Mouse (Mus musculus): ENCODE data around the gene Btrc. TPM values are rescaled to one million over a fixed set of nuclear protein-coding genes. Genes with fewer than 3 reads are reported as not detected.

Btrc gene
- polyA plus RNA-seq (2021; fragmentation: Nextera tagmentation) = 68.5 and 68.9 TPM in 2 replicates
- long read RNA-seq, experiment 1, transcript Btrc-201 (15 exons, 2,978 nt) = major isoform, 33 of 151 reads
- long read RNA-seq, experiment 1, partial matches to known transcripts = 19 of 151 reads
- long read RNA-seq, experiment 1, other reads (novel, unspliced or antisense) = 93 of 151 reads
- long read RNA-seq, experiment 2, transcript Btrc-202 (14 exons, 2,064 nt) = minor isoform, 14 of 616 reads
- long read RNA-seq, experiment 2, transcript Btrc-201 (15 exons, 2,978 nt) = major isoform, 162 of 616 reads
- long read RNA-seq, experiment 2, partial matches to known transcripts = 19 of 616 reads
- long read RNA-seq, experiment 2, other reads (novel, unspliced or antisense) = 421 of 616 reads

GRCm38 (mm10) chr19:45363384-45363926 is at the start of gene Btrc:
Gene Btrc, plus strand, starts transcription at chr19:45363734.

GRCm38 (mm10) chr19:45560153-45560890 is 196.8 kb downstream of the Btrc start, which contains the start of the genes Poll and Gm17018:
Gene Poll, minus strand, starts transcription at chr19:45560531.
Gene Gm17018, plus strand, starts transcription at chr19:45560615.

Other genes starting within 250 kb of the Btrc start
- not detected in 2 replicates for gene Tlx1, start 213.1 kb upstream of the Btrc start, polyA plus RNA-seq (2021; fragmentation: Nextera tagmentation)
- gene Lbx1, start 127.9 kb upstream of the Btrc start, polyA plus RNA-seq (2021; fragmentation: Nextera tagmentation) = not detected in 2 replicates
- gene Poll, start 196.8 kb downstream of the Btrc start, polyA plus RNA-seq (2021; fragmentation: Nextera tagmentation) = 10.6 and 12.7 TPM in 2 replicates
- gene Gm17018, start 196.9 kb downstream of the Btrc start, polyA plus RNA-seq (2021; fragmentation: Nextera tagmentation) = 155 and 176 TPM in 2 replicates